Mouse (Mus musculus) forebrain, embryonic 16.5 days (tissue): ENCODE data around the gene Rtbdn. TPM values are rescaled to one million over a fixed set of nuclear protein-coding genes. Genes with fewer than 3 reads are reported as not detected.
A peak's percentile ranks its signal among the peaks of the same experiment; 100 is the strongest.

Experiments
- ATAC-seq: fragments of 200-750 bp; cut with Nextera tagmentation; 2 replicates; pipeline ENCODE4 v1.8.0; 2017; ENCODE audit warnings: mild to moderate bottlenecking, moderate library complexity
- H3K27ac ChIP-seq: fragments of 300-500 bp; sonication (generic); 2 replicates; pipeline ENCODE4 v1.5.1; 2014; ENCODE audit warnings: low read length, control low read depth
- H3K27me3 ChIP-seq: fragments of 300-500 bp; sonication (generic); replicated peaks from 2 replicates; pipeline ENCODE4 v1.6.1; 2014; ENCODE audit warnings: low read length; ENCODE audit not compliant: control insufficient read depth, insufficient read depth
- H3K36me3 ChIP-seq: fragments of 300-500 bp; sonication (generic); 2 replicates; pipeline ENCODE4 v1.6.1; 2014; ENCODE audit not compliant: control insufficient read depth, insufficient read depth
- H3K4me1 ChIP-seq: fragments of 300-500 bp; sonication (generic); replicated peaks from 2 replicates; pipeline ENCODE4 v1.6.1; 2014; ENCODE audit warnings: low read length; ENCODE audit not compliant: control insufficient read depth, insufficient read depth
- H3K4me2 ChIP-seq: fragments of 300-500 bp; sonication (generic); 2 replicates; pipeline ENCODE4 v1.6.1; 2014; ENCODE audit warnings: mild to moderate bottlenecking, low read length, control low read depth
- H3K4me3 ChIP-seq: fragments of 300-500 bp; sonication (generic); replicated peaks from 2 replicates; pipeline ENCODE4 v1.5.1; 2014; ENCODE audit warnings: mild to moderate bottlenecking, low read length, control low read depth
- H3K9ac ChIP-seq: fragments of 300-500 bp; sonication (generic); replicated peaks from 2 replicates; pipeline ENCODE4 v1.6.1; 2014; ENCODE audit warnings: low read depth, low read length, control low read depth
- H3K9me3 ChIP-seq: fragments of 300-500 bp; sonication (generic); 2 replicates; pipeline ENCODE4 v1.6.1; 2016; ENCODE audit warnings: low read length; ENCODE audit not compliant: control insufficient read depth
- WGBS: fragments of 180-500 bp; shearing (Covaris S2); extraction: QIAGEN DNeasy Blood & Tissue Kit; methylation state at CpG from one replicate; pipeline ENCODE4 v1.1.7; 2014; 5-methylcytosine and 5-hydroxymethylcytosine counted together
- polyA plus RNA-seq: library from polyadenylated mRNA; unstranded; fragments of >200 nt; fragmentation: Nextera tagmentation; extraction: Ambion mirVana; gene quantifications from 2 replicates; pipeline ENCODE4 v1.2.1, GENCODE M21; 2015

The Rtbdn gene
- polyA plus RNA-seq, 1 experiment from 2014 or later, result 2.4 TPM

- Histone ChIP-seq H3K27ac (no peak overlapping the region), H3K27me3 (no peaks in the 10 kb centered on the region), H3K9ac (no peak overlapping the region), H3K36me3 (peaks cover 4% of the 10 kb centered on the region; the same call in 1 of the 2 replicates), H3K9me3 (no peaks in the 10 kb centered on the region), H3K4me2 (no peak overlapping the region), H3K4me3 (no peak overlapping the region), H3K4me1 (peaks cover 34% of the 10 kb centered on the region)
- no peak for ATAC-seq
- WGBS, result 82% methylated on average over 13 of the region's 13 CpGs
These were observed 20.9 kb downstream of the Rtbdn start for GRCm38 (mm10) chr8:84967532-84968304.

DNA sequence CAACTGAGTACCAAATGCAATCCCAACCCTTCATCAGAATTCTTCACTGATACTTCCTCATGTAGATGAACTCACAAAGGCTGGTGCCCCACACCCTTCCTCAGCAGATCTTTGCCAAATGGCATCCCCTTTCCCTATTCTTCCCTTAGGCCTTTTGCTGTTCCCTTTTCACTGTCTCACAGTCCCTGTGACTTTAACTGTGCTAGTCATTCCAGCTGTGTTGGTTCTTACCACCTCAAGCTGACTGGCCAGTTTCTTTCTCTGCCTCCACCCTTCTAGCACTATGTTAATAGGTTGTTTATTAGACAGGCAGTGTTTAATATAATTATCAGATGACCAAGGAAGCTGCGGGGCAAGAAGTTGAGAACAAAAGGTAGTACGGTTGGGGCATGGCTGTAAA, 21.9 kb downstream of the Rtbdn start:
- no peak for ATAC-seq
- 14% methylated on average over 2 of the region's 2 CpGs for WGBS
- peaks cover 34% of the 10 kb centered on the region for H3K4me1 ChIP-seq

GRCm38 (mm10) chr8:84969241-84970134, 22.7 kb downstream of the Rtbdn start, which contains the start of the genes Gm49661, Prdx2 and Rnaseh2a:
Gene Gm49661 (minus strand): TSS chr8:84969433.
Gene Prdx2 (plus strand): TSS chr8:84969587.
Gene Rnaseh2a (minus strand): TSS chr8:84969767.
- Histone ChIP-seq H3K27me3 (no peaks in the 10 kb centered on the region), H3K27ac (peak within 1 kb of the TSS; percentile 84), H3K36me3 (peaks cover 4% of the 10 kb centered on the region; the same call in 1 of the 2 replicates), H3K4me3 (peak within 1 kb of the TSS; percentile 66), H3K4me1 (peaks cover 34% of the 10 kb centered on the region), H3K9me3 (no peaks in the 10 kb centered on the region), H3K4me2 (peak within 1 kb of the TSS; percentile 69), H3K9ac (peak within 1 kb of the TSS; percentile 83)
- 0% methylated on average over 56 of the region's 56 CpGs for WGBS
- ATAC-seq, result peak; percentile 70

More for the DNA sequence above, 21.9 kb downstream of the Rtbdn start:
- H3K27me3 ChIP-seq, result no peaks in the 10 kb centered on the region
- H3K27ac ChIP-seq, result peak overlapping the region; percentile 84
- peak overlapping the region; percentile 69 for H3K4me2 ChIP-seq
- H3K9me3 ChIP-seq, result no peaks in the 10 kb centered on the region
- H3K36me3 ChIP-seq, result peaks cover 4% of the 10 kb centered on the region; the same call in 1 of the 2 replicates
- peak overlapping the region; percentile 83 for H3K9ac ChIP-seq
- H3K4me3 ChIP-seq, result peak overlapping the region; percentile 66

DNA sequence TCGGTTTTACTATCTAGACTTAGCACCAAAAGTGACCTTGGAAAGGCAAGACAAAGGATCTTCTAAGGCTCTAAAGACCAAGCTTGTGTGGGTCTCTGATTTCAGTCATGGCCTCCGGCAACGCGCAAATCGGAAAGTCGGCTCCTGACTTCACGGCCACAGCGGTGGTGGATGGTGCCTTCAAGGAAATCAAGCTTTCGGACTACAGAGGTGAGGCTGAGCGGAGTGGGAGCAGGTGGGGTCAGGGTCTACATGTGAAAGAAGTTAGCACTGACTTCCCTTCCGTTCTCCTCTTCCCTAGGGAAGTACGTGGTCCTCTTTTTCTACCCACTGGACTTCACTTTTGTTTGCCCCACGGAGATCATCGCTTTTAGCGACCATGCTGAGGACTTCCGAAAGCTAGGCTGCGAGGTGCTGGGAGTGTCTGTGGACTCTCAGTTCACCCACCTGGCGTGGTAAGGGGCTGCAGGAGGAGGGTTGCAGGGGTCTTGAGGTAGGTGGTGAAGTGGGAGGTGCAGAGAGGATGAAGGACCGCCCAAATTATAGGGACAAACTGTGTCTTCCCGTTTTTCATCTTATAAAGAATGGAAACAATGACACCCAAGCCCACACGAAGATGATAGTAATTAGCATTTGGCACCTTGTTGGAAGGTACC, 23.5 kb downstream of the Rtbdn start:
- no peaks in the 10 kb centered on the region for H3K27me3 ChIP-seq
- H3K36me3 ChIP-seq, result peaks cover 8% of the 10 kb centered on the region
- H3K4me2 ChIP-seq, result peak overlapping the region; percentile 69
- no peaks in the 10 kb centered on the region for H3K9me3 ChIP-seq
- H3K9ac ChIP-seq, result peak overlapping the region; percentile 83
- peak overlapping the region; percentile 66 for H3K4me3 ChIP-seq
- WGBS, result 6% methylated on average over 21 of the region's 21 CpGs
- ATAC-seq, result no peak
- H3K4me1 ChIP-seq, result peaks cover 32% of the 10 kb centered on the region
- H3K27ac ChIP-seq, result peak overlapping the region; percentile 84

- Histone ChIP-seq H3K36me3 (peaks cover 8% of the 10 kb centered on the region), H3K9ac (peak overlapping the region; percentile 83), H3K4me3 (peak overlapping the region; percentile 66), H3K27me3 (no peaks in the 10 kb centered on the region), H3K4me1 (peaks cover 36% of the 10 kb centered on the region), H3K9me3 (no peaks in the 10 kb centered on the region), H3K27ac (peak overlapping the region; percentile 3; the same call in 1 of the 2 replicates), H3K4me2 (peak overlapping the region; percentile 69)
- no peak for ATAC-seq
- WGBS, result 73% methylated on average over 5 of the region's 5 CpGs
These were observed 24.1 kb downstream of the Rtbdn start for GRCm38 (mm10) chr8:84970913-84971312.

GRCm38 (mm10) chr8:84973079-84973478, 26.3 kb downstream of the Rtbdn start:
- 88% methylated on average over 1 of the region's 1 CpGs for WGBS
- Histone ChIP-seq H3K9ac (no peak overlapping the region), H3K4me2 (no peak overlapping the region), H3K4me3 (no peak overlapping the region), H3K36me3 (peaks cover 8% of the 10 kb centered on the region), H3K27ac (no peak overlapping the region), H3K9me3 (no peaks in the 10 kb centered on the region), H3K4me1 (peaks cover 54% of the 10 kb centered on the region), H3K27me3 (peaks cover 13% of the 10 kb centered on the region)
- ATAC-seq, result no peak

DNA sequence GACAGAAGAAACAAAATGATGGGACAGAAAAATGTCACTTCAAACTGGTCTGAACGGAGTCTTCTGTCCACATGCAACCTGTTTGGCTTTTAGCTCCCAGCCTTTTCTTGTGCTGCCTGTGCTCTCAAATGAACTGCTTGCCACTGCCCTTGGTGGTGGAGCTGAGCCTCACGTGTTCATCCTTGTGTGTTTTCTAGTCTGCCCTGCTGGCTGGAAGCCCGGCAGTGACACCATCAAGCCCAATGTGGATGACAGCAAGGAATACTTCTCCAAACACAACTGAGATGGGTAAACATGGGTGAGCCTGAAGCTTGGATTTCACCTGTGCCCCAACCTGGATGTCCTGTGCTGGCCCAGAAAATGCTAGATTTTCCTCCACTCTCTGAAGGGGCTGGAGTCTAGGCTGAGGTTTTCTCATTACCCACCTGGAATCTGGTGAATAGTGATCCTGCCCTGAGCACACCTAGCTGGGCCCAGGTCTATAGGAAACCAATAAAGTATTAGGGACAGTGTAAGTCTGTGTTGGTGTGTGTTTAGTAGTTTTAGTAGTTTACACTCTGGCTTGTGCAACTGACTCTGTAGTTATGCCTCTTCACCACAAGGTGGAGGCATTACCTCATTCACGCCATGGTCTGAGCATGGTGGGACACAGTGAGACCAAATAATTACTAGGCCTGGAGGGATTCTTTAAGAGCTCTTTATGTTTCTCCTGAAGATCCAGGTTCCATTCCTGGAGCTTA, 27.2 kb downstream of the Rtbdn start:
- Histone ChIP-seq H3K4me3 (no peak overlapping the region), H3K9me3 (no peaks in the 10 kb centered on the region), H3K36me3 (peaks cover 8% of the 10 kb centered on the region), H3K27ac (no peak overlapping the region), H3K9ac (no peak overlapping the region), H3K4me1 (peaks cover 57% of the 10 kb centered on the region), H3K4me2 (no peak overlapping the region), H3K27me3 (peaks cover 17% of the 10 kb centered on the region)
- WGBS, result 56% methylated on average over 4 of the region's 4 CpGs
- ATAC-seq, result peak; percentile 18; the same call in 1 of the 2 replicates

DNA sequence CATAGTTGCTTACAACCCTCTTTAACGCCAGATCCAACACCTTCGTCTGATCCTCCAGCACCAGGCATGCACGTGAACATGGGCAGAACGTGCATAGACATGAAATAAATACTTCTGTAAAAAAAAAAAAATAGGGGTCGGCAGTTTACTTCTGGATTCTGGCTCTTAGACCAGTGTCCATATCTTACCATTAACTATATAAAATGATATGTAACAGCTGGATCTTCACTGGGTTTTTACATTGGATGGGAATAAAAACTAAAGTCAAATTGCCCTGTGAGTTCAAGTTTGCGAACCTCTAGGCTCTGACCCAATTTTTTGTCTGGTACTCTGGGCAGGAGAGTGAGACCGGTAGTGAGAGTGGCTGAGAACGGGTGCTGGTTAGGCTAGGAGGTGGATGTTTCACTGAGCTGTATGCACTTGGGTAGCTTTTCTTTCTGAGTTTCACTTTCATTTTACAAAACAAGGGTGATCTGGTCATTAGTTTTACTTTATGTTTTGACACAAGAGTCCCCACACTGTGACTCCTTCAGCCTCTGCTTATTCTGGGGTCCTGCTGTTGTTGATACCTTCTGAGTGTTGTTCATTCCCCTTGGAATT, 27.9 kb downstream of the Rtbdn start:
- H3K4me3 ChIP-seq, result no peak overlapping the region
- ATAC-seq, result no peak
- WGBS, result 76% methylated on average over 8 of the region's 8 CpGs
- H3K4me1 ChIP-seq, result peaks cover 60% of the 10 kb centered on the region
- no peak overlapping the region for H3K9ac ChIP-seq
- peaks cover 8% of the 10 kb centered on the region for H3K36me3 ChIP-seq
- no peaks in the 10 kb centered on the region for H3K9me3 ChIP-seq
- no peak overlapping the region for H3K27ac ChIP-seq
- no peak overlapping the region for H3K4me2 ChIP-seq
- H3K27me3 ChIP-seq, result peaks cover 18% of the 10 kb centered on the region
